ENCODE assay signal across 9 mouse cellular contexts in the genomic region with DNA sequence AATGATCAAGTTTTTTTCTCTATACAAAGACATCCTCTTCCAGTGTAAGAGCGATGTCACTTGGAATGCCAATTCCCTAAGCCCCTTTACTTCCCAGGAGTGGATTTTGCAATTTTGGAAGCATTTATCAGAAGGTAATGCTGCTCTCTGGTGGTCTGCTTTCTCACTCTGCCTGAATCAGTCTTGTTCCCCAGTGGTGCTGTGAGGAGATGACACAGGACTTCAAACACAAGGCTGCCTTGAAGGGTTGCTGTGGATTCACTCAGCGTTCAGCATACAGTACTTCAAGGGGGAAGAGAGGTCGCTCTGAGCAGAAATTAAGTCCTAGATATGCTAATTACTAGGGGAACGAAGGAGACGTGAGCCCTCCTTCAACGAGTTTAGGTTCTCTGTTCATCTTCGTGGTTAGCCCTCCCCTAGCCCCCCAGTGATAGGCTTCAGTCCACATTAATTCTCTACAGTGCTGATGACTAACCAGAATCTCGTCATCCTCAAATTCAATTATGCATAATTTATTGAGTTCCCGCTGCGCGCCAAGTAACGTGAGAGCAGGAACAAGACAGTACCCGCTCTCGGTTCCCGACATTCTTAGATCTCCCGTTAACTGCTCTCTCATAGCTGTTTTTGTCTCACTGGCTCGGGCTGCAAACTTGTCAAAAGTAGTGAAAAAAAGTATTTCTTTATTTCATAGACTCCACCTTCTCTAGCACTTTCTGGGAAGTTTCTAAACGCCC. TPM values are rescaled to one million over a fixed set of nuclear protein-coding genes. Genes with fewer than 3 reads are reported as not detected.
DNase-seq lines count a peak whose midpoint lies in the region; ATAC-seq and TF ChIP-seq lines count a peak whose summit lies in the region.
"Had no signal": no experiment of that assay in that cellular context is flagged by ENCODE, and none has a peak within 500 bp of the region (broad histone marks: within the 10 kb centered on the region; RNA-seq: fewer than 3 reads in every experiment).

No protein-coding gene starts in this region.

- no peaks in the 10 kb centered on the region for H3K36me3 ChIP-seq in testis, adult 2 months (ENCODE audit: control insufficient read depth, insufficient read depth, low read length)
- no peaks in the 10 kb centered on the region for H3K36me3 ChIP-seq in forebrain, embryonic 12.5 days (replicated peaks)
- H3K36me3 ChIP-seq: G1E had no signal

- TF ChIP-seq CTCF in testis, adult 2 months (IDR thresholded peaks at IDR 0.05; ENCODE audit: control insufficient read depth, insufficient read depth, insufficient replicate concordance, low read depth, low read length): no peak

- peak overlapping the region; percentile 93 for H3K4me3 ChIP-seq in testis, adult 2 months (ENCODE audit: control insufficient read depth, low read depth, low read length)
- peak overlapping the region; percentile 41 for H3K4me3 ChIP-seq in forebrain, embryonic 12.5 days (replicated peaks)

- 4% methylated on average over 18 of the region's 18 CpGs for WGBS in forebrain, embryonic 12.5 days

- peak overlapping the region; percentile 94 for H3K27ac ChIP-seq in testis, adult 2 months (ENCODE audit: control insufficient read depth, insufficient read depth, low read depth, low read length)
- no peak overlapping the region for H3K27ac ChIP-seq in forebrain, embryonic 12.5 days

- 0 out of 2 replicates have a peak, but pooled peaks cover 3% of the 10 kb centered on the region for H3K9me3 ChIP-seq in forebrain, embryonic 12.5 days
- H3K9me3 ChIP-seq: G1E had no signal

- peaks cover 6% of the 10 kb centered on the region for H3K4me1 ChIP-seq in testis, adult 2 months (ENCODE audit: control insufficient read depth, insufficient read depth, low read length)
- peaks cover 5% of the 10 kb centered on the region; the same call in 1 of the 2 replicates for H3K4me1 ChIP-seq in forebrain, embryonic 12.5 days

- ATAC-seq in frontal cortex, adult (ENCODE audit: low TSS enrichment): peak; percentile 33
- ATAC-seq in forebrain, embryonic 12.5 days (ENCODE audit: low FRiP score): peak; percentile 68; the same call in 1 of the 2 replicates

- H3K4me2 ChIP-seq in forebrain, embryonic 12.5 days: peak overlapping the region; percentile 76

- no peak for DNase-seq in frontal cortex, postnatal 25 days (ENCODE audit: low spot score in 2 of 2)
- no peak for DNase-seq in testis, postnatal 14 days (ENCODE audit: low spot score)
- peak; percentile 21 to 53 for DNase-seq in kidney, postnatal 4 days
- peak; percentile 33 for DNase-seq in naive thymus-derived CD4-positive, alpha-beta T cell, adult 2 months (ENCODE audit: low read depth)
- DNase-seq in spleen, postnatal 36 days (ENCODE audit: low spot score in 2 of 2): no peak

- no peak for TF ChIP-seq POLR2A in testis, adult 2 months (IDR thresholded peaks at IDR 0.05; ENCODE audit: control insufficient read depth, low read depth, low read length)

- H3K27me3 ChIP-seq in testis, adult 2 months (ENCODE audit: control insufficient read depth, insufficient read depth, low read length): no peaks in the 10 kb centered on the region
- H3K27me3 ChIP-seq in forebrain, embryonic 12.5 days: peaks cover 7% of the 10 kb centered on the region

- H3K9ac ChIP-seq in forebrain, embryonic 12.5 days: peak overlapping the region; percentile 26; the same call in 1 of the 2 replicates

RNA-seq across cellular contexts. Expression of a gene that starts 0.6 kb away (rescaled TPM):
- polyA plus RNA-seq in testis, adult 2 months (2012; rRNA removed): 61.5 and 63.7 TPM in 2 replicates
- polyA plus RNA-seq in forebrain, embryonic 12.5 days (2016; fragmentation: Nextera tagmentation; extraction: Ambion mirVana): 0.23 and 0.49 TPM in 2 replicates
- polyA plus RNA-seq: G1E had no signal

RNA-seq across cellular contexts. Expression of a gene that starts 10.0 kb away (rescaled TPM):
- 0.11 TPM in 1 of 2 replicates, not detected in the other for polyA plus RNA-seq in testis, adult 2 months (2012; rRNA removed)
- polyA plus RNA-seq in forebrain, embryonic 12.5 days (2016; fragmentation: Nextera tagmentation; extraction: Ambion mirVana): 1.9 and 3.8 TPM in 2 replicates
- polyA plus RNA-seq: G1E had no signal

RNA-seq across cellular contexts. Expression of a gene that starts 42.4 kb away (rescaled TPM):
- polyA plus RNA-seq in testis, adult 2 months (2012; rRNA removed): 0.32 and 0.34 TPM in 2 replicates
- polyA plus RNA-seq in forebrain, embryonic 12.5 days (2016; fragmentation: Nextera tagmentation; extraction: Ambion mirVana): 0.20 and 0.23 TPM in 2 replicates
- polyA plus RNA-seq: G1E had no signal

Comparison
In these comparisons a context has a peak if more than half of its experiments do, and no peak if none do; other contexts are left out.
1. DNase-seq: peak in kidney, postnatal 4 days (2 of 2) and naive thymus-derived CD4-positive, alpha-beta T cell, adult 2 months (single experiment); none in frontal cortex, postnatal 25 days (0 of 2), testis, postnatal 14 days (single experiment) and spleen, postnatal 36 days (0 of 2).
2. RNA of a gene that starts 0.6 kb away (polyA plus RNA-seq): 61.5 to 63.7 TPM in testis, adult 2 months; 0.23 to 0.49 TPM in forebrain, embryonic 12.5 days; every median in the first group is over 10 times any median in the second.